Mouse (Mus musculus): ENCODE measurements at regions not wholly inside any gene's neighbourhood (a gene's known extent, or its start where the extent isn't known, plus 50 kb on each side); places are given as distances from the start of the nearest gene placed in this dataset.
A peak's percentile ranks its signal among the peaks of the same experiment; 100 is the strongest.

GRCm38 (mm10) chr7:63811816-63812215 lies 104.8 kb upstream of the E030018B13Rik start:
- intact Hi-C loops (cut with DNase I): no loop called here
- DNase-seq: no peak

GRCm38 (mm10) chr7:63815531-63815930 lies 101.1 kb upstream of the E030018B13Rik start:
- DNase-seq: no peak
- intact Hi-C loops (cut with DNase I): no loop called here

- peak; percentile 25 to 26 for DNase-seq
- intact Hi-C loops (cut with DNase I): no loop called here
Measured at GRCm38 (mm10) chr7:63816056-63816941, 100.4 kb upstream of the E030018B13Rik start.

- DNase-seq: no peak
- intact Hi-C loops (cut with DNase I): loop anchor here (1.0 kb wide), 1 partner anchor 20 kb away; no protein-coding TSS in a partner anchor
Measured at GRCm38 (mm10) chr7:63817476-63817875, 99.2 kb upstream of the E030018B13Rik start.

GRCm38 (mm10) chr7:63818105-63818504 lies 98.6 kb upstream of the E030018B13Rik start:
- intact Hi-C loops (cut with DNase I): no loop called here
- no peak for DNase-seq

DNA sequence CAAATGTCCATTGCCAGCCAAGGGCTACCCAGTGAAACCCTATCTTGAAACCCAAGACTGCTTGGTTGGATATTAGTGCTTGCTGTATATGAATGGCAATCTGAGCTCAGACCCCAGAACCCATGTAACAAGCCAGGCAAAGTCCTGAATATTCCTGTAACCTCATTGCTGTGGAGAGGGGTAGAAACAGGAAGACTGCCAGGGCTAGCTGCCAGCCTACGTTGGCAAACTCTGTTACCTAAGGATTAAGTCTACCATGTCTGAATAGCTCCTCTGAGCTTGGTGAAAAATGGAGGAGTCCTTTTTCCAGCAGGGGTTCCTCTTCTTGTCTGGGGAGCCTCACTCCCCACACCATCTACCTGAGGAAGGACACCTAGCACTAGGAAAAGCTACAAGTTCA lies 96.4 kb upstream of the E030018B13Rik start:
- DNase-seq: no peak

DNA sequence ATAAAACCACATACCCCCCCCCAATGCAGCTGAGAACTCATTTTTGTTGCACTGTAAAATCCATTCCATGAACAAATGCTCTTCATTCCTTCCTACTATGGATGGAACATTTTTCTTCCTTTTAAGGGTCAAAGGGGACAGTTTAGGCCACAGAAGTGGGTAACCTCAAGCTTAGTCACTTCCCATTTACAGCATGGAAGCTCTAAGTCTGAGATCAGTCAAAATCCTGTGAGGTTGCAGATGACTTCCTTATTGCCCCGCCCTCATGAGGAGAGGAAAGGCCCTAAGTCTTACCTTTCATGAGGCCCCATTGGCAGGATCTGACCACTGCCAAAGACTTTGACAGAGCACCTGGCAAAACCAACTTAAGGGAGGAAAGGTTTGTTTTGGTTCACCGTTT lies 94.7 kb upstream of the E030018B13Rik start:
- no peak for DNase-seq
- intact Hi-C loops (cut with DNase I): no loop called here

More for the DNA sequence above, 96.4 kb upstream of the E030018B13Rik start:
- intact Hi-C loops (cut with DNase I): no loop called here

DNA sequence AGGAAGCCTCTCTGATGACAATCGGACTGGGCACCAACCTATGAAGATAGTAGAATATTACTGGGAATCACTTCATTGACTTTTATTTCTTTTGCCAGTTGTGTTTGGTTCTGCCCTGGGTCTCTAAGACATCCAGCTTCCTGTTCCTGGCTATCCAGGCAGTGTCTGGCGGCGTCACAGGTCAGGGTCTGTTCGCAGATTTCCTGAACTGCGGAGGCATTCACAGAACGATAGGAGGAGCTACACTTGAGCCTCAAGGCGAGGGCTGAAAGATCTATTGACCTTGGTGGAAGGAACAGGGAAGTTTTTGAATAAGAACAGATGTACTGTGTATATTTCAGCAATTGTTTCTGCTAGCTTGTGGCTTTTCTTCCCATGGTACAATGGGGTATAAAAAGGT lies 92.6 kb upstream of the E030018B13Rik start:
- DNase-seq: peak; percentile 12 to 29
- intact Hi-C loops (cut with DNase I): no loop called here

DNA sequence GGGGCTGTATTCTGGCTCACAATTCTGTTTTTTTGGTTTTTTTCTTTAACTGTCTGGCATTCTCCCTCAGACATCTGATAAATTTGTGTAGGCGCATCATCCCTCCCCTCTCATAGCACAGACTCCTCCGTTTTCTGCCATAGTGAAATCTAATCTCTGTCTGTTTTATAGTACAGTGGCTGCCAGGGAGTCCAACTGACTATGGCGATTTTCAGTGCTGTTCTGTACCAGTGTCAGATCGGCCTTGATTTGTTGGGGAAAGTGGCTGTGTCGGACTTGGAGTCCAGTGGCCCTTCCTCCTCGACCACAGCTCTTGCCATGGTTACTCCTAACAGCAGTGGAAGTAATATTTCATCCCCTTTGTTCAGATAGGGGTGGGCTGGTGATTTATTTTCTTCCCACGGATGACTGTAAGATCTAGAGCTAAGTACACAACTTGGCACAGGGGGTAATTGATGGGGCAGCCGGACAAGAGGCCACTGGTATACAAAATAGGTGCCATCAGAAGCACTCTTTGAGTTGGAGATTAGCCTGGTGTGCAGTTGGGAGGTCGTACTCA lies 87.2 kb upstream of the E030018B13Rik start:
- no peak for DNase-seq
- intact Hi-C loops (cut with DNase I): no loop called here

GRCm38 (mm10) chr7:63833676-63834075 lies 83.0 kb upstream of the E030018B13Rik start:
- DNase-seq: no peak
- intact Hi-C loops (cut with DNase I): no loop called here

GRCm38 (mm10) chr7:63835958-63836357 lies 80.7 kb upstream of the E030018B13Rik start:
- intact Hi-C loops (cut with DNase I): no loop called here
- no peak for DNase-seq

All from heart, postnatal 14 days (tissue).